8 mouse cellular contexts compared by ENCODE assay signal in the genomic region with DNA sequence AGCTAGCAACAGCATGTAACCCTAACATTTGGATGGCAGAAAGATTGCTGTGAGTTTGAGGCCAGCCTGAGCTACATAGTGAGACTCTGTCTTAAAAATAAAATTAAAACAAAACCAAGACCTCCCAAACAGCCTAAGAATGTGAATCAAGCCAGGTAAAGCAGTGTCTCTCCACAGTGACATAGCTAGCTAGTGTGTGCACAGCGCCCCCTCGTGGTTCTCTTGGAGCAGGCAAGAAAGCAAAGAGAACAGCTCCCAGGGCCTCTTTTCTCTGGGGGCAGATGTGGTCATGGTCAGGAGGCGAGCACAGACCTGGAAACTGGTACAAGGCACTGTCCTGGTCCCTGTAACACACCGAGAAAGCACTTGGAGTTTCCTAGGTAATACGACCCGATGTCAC. TPM values are rescaled to one million over a fixed set of nuclear protein-coding genes. Genes with fewer than 3 reads are reported as not detected.
DNase-seq lines count a peak whose midpoint lies in the region; ATAC-seq lines count a peak whose summit lies in the region.

No protein-coding gene starts in this region.

- no peak for ATAC-seq in CD4-positive, CD25-positive, alpha-beta regulatory T cell, adult 4 months
- peak; percentile 48; the same call in 1 of the 2 replicates for ATAC-seq in frontal cortex, adult (ENCODE audit: low TSS enrichment)

- peak; percentile 76 for DNase-seq in CD4-positive, CD25-positive, alpha-beta regulatory T cell, adult 2 months (ENCODE audit: low read depth, low spot score)
- peak; percentile 82 for DNase-seq in ES-CJ7 (ENCODE audit: low read depth, low spot score)
- peak; percentile 40 for DNase-seq in cerebellum, adult 11-12 months
- peak; percentile 65 for DNase-seq in kidney, postnatal 14 days
- DNase-seq in lung, postnatal 14 days: peak; percentile 71
- DNase-seq in right cerebral cortex, postnatal 25 days: peak; percentile 47

RNA-seq across cellular contexts. Expression of a gene that starts 35.0 kb away (rescaled TPM):
- polyA plus RNA-seq in CD4-positive, CD25-positive, alpha-beta regulatory T cell, adult 4 months (2017; shearing (Covaris generic)): 10 to 100 TPM; 13.7 to 17.3 TPM
